Mouse (Mus musculus) hindbrain, embryonic 13.5 days (tissue): ENCODE data around the gene Lamb2. TPM values are rescaled to one million over a fixed set of nuclear protein-coding genes. Genes with fewer than 3 reads are reported as not detected.

Experiments
- ATAC-seq: fragments of 200-750 bp; cut with Nextera tagmentation; 2 replicates; pipeline ENCODE4 v1.8.0; 2017; ENCODE audit warnings: moderate TSS enrichment; ENCODE audit not compliant: low FRiP score
- H3K27ac ChIP-seq: fragments of 300-500 bp; sonication (generic); 2 replicates; pipeline ENCODE4 v1.5.1; 2015; ENCODE audit warnings: inconsistent platforms, mild to moderate bottlenecking, moderate library complexity
- H3K27me3 ChIP-seq: fragments of 300-500 bp; sonication (generic); 2 replicates; pipeline ENCODE4 v1.6.1; 2015; ENCODE audit warnings: mild to moderate bottlenecking, inconsistent platforms
- H3K36me3 ChIP-seq: fragments of 300-500 bp; sonication (generic); 2 replicates; pipeline ENCODE4 v1.6.1; 2015; ENCODE audit warnings: mild to moderate bottlenecking, inconsistent platforms
- H3K4me1 ChIP-seq: fragments of 300-500 bp; sonication (generic); replicated peaks from 2 replicates; pipeline ENCODE4 v1.6.1; 2015; ENCODE audit warnings: inconsistent platforms
- H3K4me2 ChIP-seq: fragments of 300-500 bp; sonication (generic); 2 replicates; pipeline ENCODE4 v1.6.1; 2015; ENCODE audit warnings: inconsistent platforms, mild to moderate bottlenecking, moderate library complexity
- H3K4me3 ChIP-seq: fragments of 300-500 bp; sonication (generic); 2 replicates; pipeline ENCODE4 v1.5.1; 2015; ENCODE audit warnings: mild to moderate bottlenecking, inconsistent platforms
- H3K9ac ChIP-seq: fragments of 300-500 bp; sonication (generic); 2 replicates; pipeline ENCODE4 v1.6.1; 2015; ENCODE audit warnings: mild to moderate bottlenecking, inconsistent platforms
- H3K9me3 ChIP-seq: fragments of 300-500 bp; sonication (generic); 2 replicates; pipeline ENCODE4 v1.6.1; 2016; ENCODE audit warnings: inconsistent platforms
- WGBS: fragments of 180-500 bp; shearing (Covaris S2); methylation state at CpG from one replicate; pipeline ENCODE4 v1.1.7; 2015; 5-methylcytosine and 5-hydroxymethylcytosine counted together
- polyA plus RNA-seq: library from polyadenylated mRNA; unstranded; fragments of >200 nt; fragmentation: Nextera tagmentation; extraction: Ambion mirVana; gene quantifications from 2 replicates; pipeline ENCODE4 v1.2.1, GENCODE M21; 2015

Lamb2 gene
- 20.9 and 21.6 TPM in 2 replicates for polyA plus RNA-seq

DNA sequence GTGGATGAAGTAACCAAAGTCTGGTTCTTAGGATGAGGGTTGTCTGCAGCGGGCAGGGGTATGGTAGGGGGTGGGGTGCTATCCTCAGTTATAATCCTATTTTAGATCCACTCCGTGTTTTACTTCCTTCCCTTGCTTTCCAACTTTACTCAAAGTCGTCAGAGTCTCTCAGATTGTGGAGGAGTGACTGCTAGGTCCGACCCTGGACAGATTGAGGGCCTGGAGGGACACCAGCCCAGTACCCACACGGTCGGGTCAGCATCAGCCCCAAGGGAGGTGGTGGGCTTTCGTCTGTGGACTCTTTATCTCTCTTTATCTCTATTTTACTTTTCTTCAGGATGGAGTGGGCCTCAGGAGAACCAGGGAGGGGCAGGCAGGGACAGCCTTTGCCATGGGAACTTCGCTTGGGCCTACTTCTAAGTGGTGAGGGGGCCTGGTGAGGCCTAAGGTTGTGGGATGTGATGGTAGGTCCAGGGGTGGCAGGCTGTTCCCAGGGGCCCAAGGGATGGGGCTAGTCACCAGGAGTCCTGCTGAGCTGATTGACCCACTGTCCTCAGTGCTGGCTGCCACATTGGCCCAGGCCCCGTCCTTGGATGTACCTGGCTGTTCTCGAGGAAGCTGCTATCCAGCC, at the start of gene Lamb2:
Lamb2 (plus strand) TSS at position 16 of the 631 bp plus-strand sequence.
- ATAC-seq: 0 out of 2 replicates have a peak, but pooled peaks have one; percentile 33
- H3K4me3 ChIP-seq: peak within 1 kb of the TSS; percentile 38
- H3K36me3 ChIP-seq: no peaks in the 10 kb centered on the region; the same call in 1 of the 2 replicates
- H3K9ac ChIP-seq: peak within 1 kb of the TSS; percentile 66
- H3K9me3 ChIP-seq: no peaks in the 10 kb centered on the region
- peaks cover 23% of the 10 kb centered on the region for H3K4me1 ChIP-seq
- WGBS: 8% methylated on average over 10 of the region's 10 CpGs
- no peaks in the 10 kb centered on the region for H3K27me3 ChIP-seq
- peak within 1 kb of the TSS; percentile 55 for H3K4me2 ChIP-seq
- H3K27ac ChIP-seq: peak within 1 kb of the TSS; percentile 36; the same call in 1 of the 2 replicates

- ATAC-seq: no peak; the same call in 1 of the 2 replicates
- 47% methylated on average over 32 of the region's 32 CpGs for WGBS
- H3K9me3 ChIP-seq: no peaks in the 10 kb centered on the region
- H3K4me1 ChIP-seq: peaks cover 10% of the 10 kb centered on the region; the same call in 1 of the 2 replicates
- H3K36me3 ChIP-seq: no peaks in the 10 kb centered on the region
- peak overlapping the region; percentile 49 for H3K4me2 ChIP-seq
- H3K9ac ChIP-seq: no peak overlapping the region
- H3K27ac ChIP-seq: no peak overlapping the region
- H3K27me3 ChIP-seq: no peaks in the 10 kb centered on the region
- peak overlapping the region; percentile 31 for H3K4me3 ChIP-seq
Observed at GRCm38 (mm10) chr9:108431431-108432067, 48.0 kb upstream of the Lamb2 start.

- ATAC-seq: no peak
- peak within 1 kb of the TSS; percentile 29; the same call in 1 of the 2 replicates for H3K9ac ChIP-seq
- no peaks in the 10 kb centered on the region for H3K36me3 ChIP-seq
- H3K9me3 ChIP-seq: no peaks in the 10 kb centered on the region
- no peak within 1 kb of the TSS for H3K27ac ChIP-seq
- H3K4me1 ChIP-seq: peaks cover 15% of the 10 kb centered on the region; the same call in 1 of the 2 replicates
- H3K27me3 ChIP-seq: no peaks in the 10 kb centered on the region
- no peak within 1 kb of the TSS for H3K4me2 ChIP-seq
- no peak within 1 kb of the TSS for H3K4me3 ChIP-seq
- 26% methylated on average over 3 of the region's 3 CpGs for WGBS
Observed at GRCm38 (mm10) chr9:108436182-108436581, 43.4 kb upstream of the Lamb2 start, which contains the start of gene BC048562. Gene BC048562 (plus strand): TSS chr9:108436482.

- WGBS: 91% methylated on average over 6 of the region's 6 CpGs
- Histone ChIP-seq H3K9me3 (no peaks in the 10 kb centered on the region), H3K4me2 (no peak overlapping the region)
Observed at GRCm38 (mm10) chr9:108439176-108439575, 40.4 kb upstream of the Lamb2 start.

GRCm38 (mm10) chr9:108440485-108440884, 39.1 kb upstream of the Lamb2 start:
- H3K27me3 ChIP-seq: no peaks in the 10 kb centered on the region
- no peak overlapping the region for H3K4me3 ChIP-seq
- H3K9me3 ChIP-seq: no peaks in the 10 kb centered on the region
- ATAC-seq: no peak
- H3K4me2 ChIP-seq: no peak overlapping the region
- WGBS: 77% methylated on average over 5 of the region's 5 CpGs
- H3K9ac ChIP-seq: no peak overlapping the region; the same call in 1 of the 2 replicates
- 0 out of 2 replicates have a peak, but pooled peaks cover 10% of the 10 kb centered on the region for H3K4me1 ChIP-seq
- H3K36me3 ChIP-seq: no peaks in the 10 kb centered on the region
- no peak overlapping the region for H3K27ac ChIP-seq

More at GRCm38 (mm10) chr9:108439176-108439575, 40.4 kb upstream of the Lamb2 start:
- 0 out of 2 replicates have a peak, but pooled peaks cover 10% of the 10 kb centered on the region for H3K4me1 ChIP-seq
- H3K4me3 ChIP-seq: no peak overlapping the region
- no peak for ATAC-seq
- H3K9ac ChIP-seq: no peak overlapping the region
- H3K36me3 ChIP-seq: no peaks in the 10 kb centered on the region
- no peak overlapping the region for H3K27ac ChIP-seq
- H3K27me3 ChIP-seq: no peaks in the 10 kb centered on the region

DNA sequence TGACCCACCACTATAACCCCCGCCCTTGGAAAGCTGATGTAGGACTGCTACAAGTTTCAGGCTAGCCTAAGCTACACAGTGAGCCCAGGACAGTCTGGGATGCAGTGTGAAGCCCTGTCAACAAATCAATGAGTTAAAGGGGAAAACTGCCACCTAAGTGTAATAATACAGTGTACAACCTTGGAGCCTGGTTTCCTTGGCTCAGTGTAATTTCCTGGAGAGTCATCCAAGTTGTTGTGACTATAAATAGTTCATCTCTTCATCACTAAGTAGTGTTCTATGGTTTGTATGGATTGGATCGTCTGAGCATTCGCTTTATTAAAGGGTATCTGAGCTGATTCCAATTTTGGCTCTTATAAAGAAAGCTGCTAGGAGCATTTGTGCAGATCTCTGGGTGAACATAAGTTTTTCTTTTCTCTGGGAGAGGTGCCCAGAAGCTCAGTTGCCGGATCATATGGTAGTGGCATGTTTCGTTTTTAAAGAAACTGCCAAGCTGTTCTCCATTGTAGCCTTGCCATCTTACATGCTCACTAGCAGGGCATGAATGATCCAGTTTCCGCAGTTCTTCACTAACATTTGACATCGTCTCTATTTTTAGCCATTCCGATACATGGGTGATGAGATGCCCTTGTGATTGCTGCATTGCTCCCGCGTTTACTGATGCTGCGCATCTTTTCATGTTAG, 38.2 kb upstream of the Lamb2 start:
- Histone ChIP-seq H3K4me2 (no peak overlapping the region), H3K9me3 (no peaks in the 10 kb centered on the region), H3K4me3 (no peak overlapping the region), H3K36me3 (no peaks in the 10 kb centered on the region), H3K27ac (no peak overlapping the region), H3K27me3 (no peaks in the 10 kb centered on the region), H3K9ac (no peak overlapping the region), H3K4me1 (0 out of 2 replicates have a peak, but pooled peaks cover 7% of the 10 kb centered on the region)
- 92% methylated on average over 11 of the region's 11 CpGs for WGBS
- no peak for ATAC-seq

DNA sequence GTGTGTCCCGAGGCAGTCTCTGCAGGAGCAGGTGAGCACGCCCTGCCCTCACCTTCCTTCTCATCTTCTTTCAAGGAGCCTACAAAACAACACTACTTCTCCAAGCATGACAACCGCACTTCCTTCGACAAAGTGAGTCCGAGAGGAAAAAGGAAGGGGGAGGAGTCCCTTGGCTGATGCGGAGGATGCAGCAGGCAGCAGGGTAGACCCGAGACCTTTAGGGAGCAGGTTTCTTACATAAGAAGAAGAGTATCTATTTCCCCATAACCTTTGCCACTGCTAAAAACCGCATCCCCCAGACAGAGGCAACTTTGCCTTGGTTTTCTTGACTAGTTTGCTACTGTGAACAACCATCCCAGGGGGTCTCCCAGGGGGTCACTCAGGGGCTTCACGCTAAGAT, 34.4 kb upstream of the Lamb2 start:
- Histone ChIP-seq H3K27ac (no peak overlapping the region), H3K9ac (no peak overlapping the region), H3K4me2 (no peak overlapping the region), H3K4me3 (no peak overlapping the region), H3K36me3 (peaks cover 23% of the 10 kb centered on the region), H3K4me1 (peaks cover 20% of the 10 kb centered on the region), H3K9me3 (no peaks in the 10 kb centered on the region), H3K27me3 (no peaks in the 10 kb centered on the region)
- 71% methylated on average over 9 of the region's 9 CpGs for WGBS
- no peak for ATAC-seq

GRCm38 (mm10) chr9:108449860-108450259, 29.7 kb upstream of the Lamb2 start:
- Histone ChIP-seq H3K27ac (peak overlapping the region; percentile 90), H3K4me2 (peak overlapping the region; percentile 72), H3K36me3 (peaks cover 23% of the 10 kb centered on the region), H3K9me3 (no peaks in the 10 kb centered on the region), H3K27me3 (no peaks in the 10 kb centered on the region), H3K4me1 (peaks cover 52% of the 10 kb centered on the region), H3K4me3 (peak overlapping the region; percentile 64; the same call in 1 of the 2 replicates), H3K9ac (peak overlapping the region; percentile 85)
- peak; percentile 45 for ATAC-seq
- 24% methylated on average over 4 of the region's 4 CpGs for WGBS

DNA sequence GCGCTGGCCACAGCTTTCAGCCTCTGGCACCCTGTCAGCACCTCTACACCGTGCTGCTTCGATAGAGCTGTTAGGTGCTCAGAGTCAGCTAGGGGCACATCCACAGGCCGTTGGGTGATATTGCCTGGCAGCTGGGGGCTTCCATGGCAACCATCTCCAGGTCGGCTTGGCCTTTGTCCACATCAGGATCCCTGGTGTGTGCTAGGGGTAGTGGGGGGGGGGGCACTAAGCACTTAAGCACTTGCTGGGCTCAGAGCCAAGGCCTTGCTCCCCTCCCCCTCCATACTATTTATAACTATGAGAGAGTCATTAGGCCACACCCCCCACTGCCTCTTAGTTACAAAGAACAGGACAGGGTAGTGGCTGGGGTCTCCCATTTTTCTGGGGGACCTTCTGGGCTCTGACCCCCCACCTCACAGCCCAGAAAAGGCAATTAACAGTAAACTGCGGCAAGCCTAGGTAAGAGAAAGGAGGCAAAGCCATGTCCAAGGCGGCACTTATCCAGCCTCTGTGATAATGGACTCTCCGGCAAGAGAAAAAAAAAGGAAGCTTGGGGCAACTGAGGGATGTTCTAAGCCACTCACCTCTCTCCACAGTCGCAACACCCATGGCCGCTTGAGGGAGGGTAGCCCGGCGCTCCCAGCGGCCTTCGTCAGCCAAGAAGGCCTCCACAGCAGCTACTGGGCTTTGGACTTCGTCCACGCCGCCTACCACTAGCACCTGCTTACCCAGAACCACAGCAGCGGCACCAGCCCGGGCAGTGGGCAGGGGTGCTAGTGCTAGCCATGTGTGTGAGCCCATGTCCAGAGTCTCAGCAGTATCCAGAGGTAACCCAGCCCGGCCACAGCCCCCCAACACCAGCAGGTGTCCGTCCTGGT, 29.0 kb upstream of the Lamb2 start:
- ATAC-seq: peak; percentile 36
- H3K27me3 ChIP-seq: 0 out of 2 replicates have a peak, but pooled peaks cover under 1% of the 10 kb centered on the region
- H3K9me3 ChIP-seq: no peaks in the 10 kb centered on the region
- peaks cover 52% of the 10 kb centered on the region for H3K4me1 ChIP-seq
- 55% methylated on average over 21 of the region's 21 CpGs for WGBS
- peak overlapping the region; percentile 64 for H3K4me3 ChIP-seq
- H3K9ac ChIP-seq: peak overlapping the region; percentile 85
- peak overlapping the region; percentile 72 for H3K4me2 ChIP-seq
- H3K36me3 ChIP-seq: peaks cover 23% of the 10 kb centered on the region
- H3K27ac ChIP-seq: peak overlapping the region; percentile 90

- peak overlapping the region; percentile 72 for H3K4me2 ChIP-seq
- H3K4me3 ChIP-seq: peak overlapping the region; percentile 64
- peaks cover 23% of the 10 kb centered on the region for H3K36me3 ChIP-seq
- H3K9ac ChIP-seq: peak overlapping the region; percentile 85
- no peaks in the 10 kb centered on the region for H3K9me3 ChIP-seq
- WGBS: 88% methylated on average over 6 of the region's 6 CpGs
- H3K27me3 ChIP-seq: peaks cover 6% of the 10 kb centered on the region; the same call in 1 of the 2 replicates
- ATAC-seq: no peak
- H3K27ac ChIP-seq: peak overlapping the region; percentile 90
- peaks cover 52% of the 10 kb centered on the region for H3K4me1 ChIP-seq
Observed at GRCm38 (mm10) chr9:108451170-108451493, 28.4 kb upstream of the Lamb2 start.

- Histone ChIP-seq H3K4me3 (peak overlapping the region; percentile 64), H3K4me1 (peaks cover 52% of the 10 kb centered on the region), H3K4me2 (peak overlapping the region; percentile 72), H3K9ac (peak overlapping the region; percentile 85), H3K27ac (peak overlapping the region; percentile 90), H3K36me3 (peaks cover 23% of the 10 kb centered on the region), H3K27me3 (peaks cover 11% of the 10 kb centered on the region), H3K9me3 (no peaks in the 10 kb centered on the region)
- 52% methylated on average over 6 of the region's 6 CpGs for WGBS
- ATAC-seq: no peak
Observed at GRCm38 (mm10) chr9:108451519-108452160, 27.9 kb upstream of the Lamb2 start.
